Mouse (Mus musculus) limb, embryonic 11.5 days (tissue): Measurements from ENCODE around the gene Hsdl1. TPM values are rescaled to one million over a fixed set of nuclear protein-coding genes. Genes with fewer than 3 reads are reported as not detected.

Source experiments
- ATAC-seq: fragments of 200-750 bp; cut with Nextera tagmentation; 2 replicates; pipeline ENCODE4 v1.8.0; 2017; ENCODE audit warnings: low read depth; ENCODE audit not compliant: insufficient number of reproducible peaks, low FRiP score, low TSS enrichment
- DNase-seq: peaks from one replicate; pipeline ENCODE4 v3.0.0-alpha.2; 2015; ENCODE audit warnings: low spot score
- H3K27ac ChIP-seq: fragments of 300-500 bp; sonication (generic); replicated peaks from 2 replicates; pipeline ENCODE4 v1.5.1; 2014; ENCODE audit warnings: low read depth, mild to moderate bottlenecking, low read length
- H3K27me3 ChIP-seq: fragments of 300-500 bp; sonication (generic); 2 replicates; pipeline ENCODE4 v1.6.1; 2014; ENCODE audit warnings: mild to moderate bottlenecking, low read length, mixed read lengths; ENCODE audit not compliant: control insufficient read depth, insufficient read depth
- H3K36me3 ChIP-seq: fragments of 300-500 bp; sonication (generic); 2 replicates; pipeline ENCODE4 v1.6.1; 2014; ENCODE audit warnings: mild to moderate bottlenecking, low read length, moderate library complexity, mixed read lengths; ENCODE audit not compliant: control insufficient read depth, insufficient read depth
- H3K4me1 ChIP-seq: fragments of 300-500 bp; sonication (generic); 2 replicates; pipeline ENCODE4 v1.6.1; 2014; ENCODE audit warnings: low read length, mixed read lengths; ENCODE audit not compliant: control insufficient read depth, insufficient read depth
- H3K4me2 ChIP-seq: fragments of 300-500 bp; sonication (generic); 2 replicates; pipeline ENCODE4 v1.6.1; 2014; ENCODE audit warnings: low read depth, mild to moderate bottlenecking, moderate library complexity; ENCODE audit not compliant: severe bottlenecking
- H3K4me3 ChIP-seq: fragments of 300-500 bp; sonication (generic); 2 replicates; pipeline ENCODE4 v1.5.1; 2014; ENCODE audit warnings: low read depth, low read length
- H3K9ac ChIP-seq: fragments of 300-500 bp; sonication (generic); 2 replicates; pipeline ENCODE4 v1.6.1; 2014; ENCODE audit warnings: mild to moderate bottlenecking, low read length
- H3K9me3 ChIP-seq: fragments of 300-500 bp; sonication (generic); 2 replicates; pipeline ENCODE4 v1.6.1; 2016; ENCODE audit warnings: low read length; ENCODE audit not compliant: control insufficient read depth
- WGBS: fragments of 180-500 bp; shearing (Covaris S2); extraction: QIAGEN DNeasy Blood & Tissue Kit; methylation state at CpG from one replicate; pipeline ENCODE4 v1.1.7; 2014; 5-methylcytosine and 5-hydroxymethylcytosine counted together
- polyA plus RNA-seq: library from polyadenylated mRNA; unstranded; fragments of >200 nt; fragmentation: Nextera tagmentation; extraction: Ambion mirVana; gene quantifications from 2 replicates; pipeline ENCODE4 v1.2.1, GENCODE M21; 2014

Hsdl1 gene
- polyA plus RNA-seq, 1 experiment from 2014 or later, result 33.9 TPM

DNA sequence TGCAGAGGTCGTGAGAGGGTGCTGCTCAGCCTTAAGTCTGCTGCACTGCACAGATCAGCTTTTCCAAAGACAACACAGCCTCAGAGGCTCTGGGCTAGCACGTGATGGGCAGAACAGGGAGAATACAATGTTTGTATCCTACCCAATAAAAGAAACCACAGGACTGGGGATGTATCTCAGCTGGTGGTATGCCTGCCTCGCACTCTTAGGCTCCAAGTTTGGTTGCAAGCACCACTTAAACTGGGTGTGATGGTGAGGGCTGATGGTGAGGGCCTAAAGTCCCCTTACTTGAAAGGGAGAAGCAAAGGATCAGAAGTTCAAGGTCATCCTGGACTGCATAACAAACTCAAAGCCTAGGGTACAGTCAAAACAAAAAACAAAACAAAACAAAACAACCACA lies 30.4 kb downstream of the Hsdl1 start:
- Histone ChIP-seq H3K27ac (no peak overlapping the region), H3K9ac (no peak overlapping the region), H3K36me3 (peaks cover 37% of the 10 kb centered on the region), H3K4me3 (no peak overlapping the region), H3K4me2 (no peak overlapping the region), H3K27me3 (no peaks in the 10 kb centered on the region), H3K9me3 (no peaks in the 10 kb centered on the region), H3K4me1 (no peaks in the 10 kb centered on the region)
- ATAC-seq, result no peak
- no peak for DNase-seq
- 94% methylated on average over 3 of the region's 3 CpGs for WGBS

DNA sequence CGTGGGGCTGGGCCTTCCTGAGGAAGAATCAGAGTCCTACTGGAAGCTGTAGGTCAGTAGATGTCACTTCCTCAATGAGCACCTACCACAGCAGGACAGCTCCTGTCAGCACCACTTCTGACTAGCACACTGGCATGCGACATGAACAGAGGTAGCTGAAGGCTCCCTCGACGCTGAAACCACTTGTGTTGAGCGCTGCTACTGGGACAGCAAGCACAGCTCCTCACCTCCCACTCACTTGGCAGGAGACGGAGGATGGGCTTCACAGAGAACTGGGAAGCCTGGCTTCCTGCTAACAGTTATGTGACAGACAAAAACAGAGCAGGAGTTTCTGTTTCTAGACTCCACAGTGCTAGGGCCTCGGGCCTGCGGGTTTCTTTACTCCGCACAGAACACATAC lies 43.0 kb downstream of the Hsdl1 start:
- Histone ChIP-seq H3K27me3 (no peaks in the 10 kb centered on the region), H3K4me2 (no peak overlapping the region), H3K4me1 (no peaks in the 10 kb centered on the region), H3K27ac (no peak overlapping the region), H3K9me3 (no peaks in the 10 kb centered on the region), H3K4me3 (no peak overlapping the region), H3K36me3 (peaks cover 34% of the 10 kb centered on the region), H3K9ac (no peak overlapping the region)
- 87% methylated on average over 9 of the region's 9 CpGs for WGBS
- ATAC-seq, result no peak
- no peak for DNase-seq

DNA sequence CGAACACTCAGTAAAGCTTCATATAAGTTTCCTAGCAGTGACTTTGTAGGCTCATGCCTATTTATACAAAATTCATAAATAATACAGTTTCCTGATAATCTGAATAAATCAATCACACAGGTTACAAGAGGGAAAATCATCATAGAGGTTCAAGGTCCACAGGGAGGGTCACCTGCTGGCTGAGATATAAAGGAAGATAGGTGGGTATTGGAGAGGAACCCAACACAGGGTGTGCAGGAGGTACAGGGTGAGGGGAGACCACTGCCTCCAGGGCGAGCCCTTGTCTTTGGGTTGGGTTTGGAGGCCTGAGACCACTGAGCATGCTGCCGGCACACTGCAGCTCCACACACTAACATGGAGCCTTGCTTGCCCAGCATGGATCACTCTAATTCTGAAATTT lies 43.6 kb downstream of the Hsdl1 start:
- Histone ChIP-seq H3K36me3 (peaks cover 34% of the 10 kb centered on the region), H3K27ac (no peak overlapping the region), H3K27me3 (no peaks in the 10 kb centered on the region), H3K4me3 (no peak overlapping the region), H3K9me3 (no peaks in the 10 kb centered on the region), H3K4me2 (no peak overlapping the region), H3K4me1 (no peaks in the 10 kb centered on the region), H3K9ac (no peak overlapping the region)
- ATAC-seq (no peak), DNase-seq (no peak)
- WGBS, result 91% methylated on average over 3 of the region's 3 CpGs

DNA sequence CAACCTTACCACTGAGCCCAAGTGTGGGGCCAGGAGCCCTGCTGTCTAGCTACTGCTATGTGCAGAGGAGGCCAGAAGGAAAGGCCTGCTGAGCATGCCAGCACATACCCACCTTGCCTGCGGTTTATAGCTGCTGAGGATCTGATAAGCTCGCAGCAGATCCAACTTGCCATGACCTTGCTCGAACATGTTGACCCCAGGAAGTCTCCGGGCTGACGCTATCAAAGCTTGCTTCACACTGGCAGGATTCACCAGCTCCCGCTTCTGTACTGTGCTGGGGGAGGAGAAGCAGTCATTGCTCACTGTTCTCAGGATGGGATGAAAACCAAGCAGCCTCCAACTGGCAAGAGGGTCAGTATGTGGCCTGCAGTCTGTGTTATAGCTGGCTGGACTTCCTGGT lies 44.0 kb downstream of the Hsdl1 start:
- DNase-seq, result no peak
- 91% methylated on average over 6 of the region's 6 CpGs for WGBS
- Histone ChIP-seq H3K27ac (no peak overlapping the region), H3K4me1 (no peaks in the 10 kb centered on the region), H3K27me3 (no peaks in the 10 kb centered on the region), H3K9ac (no peak overlapping the region), H3K4me2 (no peak overlapping the region), H3K36me3 (peaks cover 34% of the 10 kb centered on the region), H3K4me3 (no peak overlapping the region), H3K9me3 (no peaks in the 10 kb centered on the region)
- no peak for ATAC-seq

DNA sequence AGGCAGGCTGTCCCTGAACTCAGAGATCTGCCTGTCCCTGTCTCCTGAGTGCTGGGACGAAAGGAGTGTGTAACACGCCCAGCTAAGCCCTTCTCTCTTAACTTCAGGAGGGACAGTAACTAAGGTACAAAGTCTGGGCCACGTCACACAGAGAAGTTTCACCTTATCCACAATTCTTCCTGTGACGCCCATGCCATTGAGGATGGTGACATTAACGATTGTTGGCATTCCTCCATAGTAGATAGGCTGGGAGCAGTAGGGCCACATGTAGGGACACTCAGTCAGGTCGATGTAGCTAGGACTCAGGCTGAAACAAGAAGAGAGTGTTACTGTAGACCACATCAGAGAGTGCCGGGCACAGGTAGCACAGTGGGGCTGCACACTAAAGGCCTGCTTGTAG lies 46.2 kb downstream of the Hsdl1 start:
- DNase-seq (no peak), ATAC-seq (no peak)
- H3K9ac ChIP-seq, result no peak overlapping the region
- H3K4me1 ChIP-seq, result no peaks in the 10 kb centered on the region
- no peak overlapping the region for H3K4me2 ChIP-seq
- no peaks in the 10 kb centered on the region for H3K9me3 ChIP-seq
- no peak overlapping the region for H3K27ac ChIP-seq
- no peaks in the 10 kb centered on the region for H3K27me3 ChIP-seq
- 92% methylated on average over 7 of the region's 7 CpGs for WGBS
- no peak overlapping the region for H3K4me3 ChIP-seq
- peaks cover 39% of the 10 kb centered on the region for H3K36me3 ChIP-seq

DNA sequence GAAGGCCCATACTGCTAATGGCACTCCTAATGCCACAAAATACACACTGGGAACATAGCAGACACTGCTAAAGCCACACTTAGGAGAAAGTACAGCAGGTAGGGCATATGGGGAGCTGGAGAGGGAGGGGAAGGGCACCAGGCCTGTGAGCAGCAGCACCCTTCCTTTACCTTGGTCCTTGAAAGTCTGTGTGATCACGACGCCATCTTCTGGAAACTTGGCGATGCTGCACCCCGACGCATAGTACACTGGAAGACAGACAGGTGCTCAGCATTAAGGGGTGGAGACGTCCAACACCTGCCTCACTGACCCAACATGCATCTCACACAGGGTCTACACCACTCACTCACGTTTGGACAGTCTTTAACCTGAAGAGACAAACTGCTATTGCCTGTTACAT lies 54.9 kb downstream of the Hsdl1 start:
- Histone ChIP-seq H3K27me3 (no peaks in the 10 kb centered on the region), H3K9ac (no peak overlapping the region), H3K4me2 (no peak overlapping the region), H3K36me3 (peaks cover 50% of the 10 kb centered on the region), H3K9me3 (no peaks in the 10 kb centered on the region), H3K4me3 (no peak overlapping the region), H3K4me1 (no peaks in the 10 kb centered on the region), H3K27ac (no peak overlapping the region)
- no peak for DNase-seq
- no peak for ATAC-seq
- 67% methylated on average over 7 of the region's 7 CpGs for WGBS

DNA sequence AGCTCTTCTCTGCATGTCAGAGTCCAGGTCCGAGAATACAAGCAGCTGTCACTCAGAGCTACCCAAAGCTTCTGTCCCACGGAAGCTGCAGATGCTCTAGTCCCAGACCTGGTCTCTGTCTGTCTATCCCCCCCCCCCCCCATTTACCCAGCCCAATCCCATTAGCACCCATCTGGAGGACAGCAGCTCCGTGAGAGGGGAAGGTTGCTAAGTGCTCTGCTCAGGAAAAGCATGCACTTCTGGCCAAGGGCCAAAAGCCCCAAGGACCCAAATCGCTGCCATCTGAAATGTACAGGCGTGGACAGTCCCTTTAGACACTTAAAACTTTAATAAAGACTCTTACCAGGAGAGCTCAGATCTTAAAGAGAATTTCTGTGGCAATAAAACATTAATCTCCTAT lies 58.3 kb downstream of the Hsdl1 start:
- Histone ChIP-seq H3K27me3 (no peaks in the 10 kb centered on the region), H3K9me3 (no peaks in the 10 kb centered on the region), H3K9ac (no peak overlapping the region), H3K4me1 (no peaks in the 10 kb centered on the region), H3K36me3 (peaks cover 41% of the 10 kb centered on the region), H3K27ac (no peak overlapping the region), H3K4me3 (no peak overlapping the region), H3K4me2 (no peak overlapping the region)
- WGBS, result 72% methylated on average over 5 of the region's 5 CpGs
- DNase-seq, result no peak
- no peak for ATAC-seq

DNA sequence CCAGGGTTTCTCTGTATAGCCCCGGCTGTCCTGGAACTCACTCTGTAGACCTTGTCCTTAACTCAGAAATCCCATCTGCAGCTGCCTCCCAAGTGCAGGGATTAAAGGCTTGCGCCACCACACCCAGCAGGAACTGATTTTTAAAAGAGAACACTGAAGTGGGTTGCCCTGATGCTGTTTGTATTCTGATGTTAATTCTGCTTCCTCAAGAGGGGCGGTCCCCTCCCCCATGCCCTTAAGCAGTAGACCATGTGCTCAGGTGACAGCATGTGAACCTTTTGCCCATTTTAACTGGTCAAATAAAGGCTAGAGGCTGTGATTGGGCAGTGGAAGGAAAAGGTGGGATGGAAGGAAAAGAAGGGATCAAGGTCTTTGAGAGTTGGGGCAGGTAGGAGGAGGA lies 59.2 kb downstream of the Hsdl1 start:
- no peak for ATAC-seq
- H3K9me3 ChIP-seq, result no peaks in the 10 kb centered on the region
- no peak for DNase-seq
- H3K4me1 ChIP-seq, result no peaks in the 10 kb centered on the region
- no peak overlapping the region for H3K9ac ChIP-seq
- H3K36me3 ChIP-seq, result peaks cover 39% of the 10 kb centered on the region
- no peak overlapping the region for H3K27ac ChIP-seq
- 73% methylated on average over 3 of the region's 3 CpGs for WGBS
- no peak overlapping the region for H3K4me3 ChIP-seq
- H3K4me2 ChIP-seq, result no peak overlapping the region
- H3K27me3 ChIP-seq, result no peaks in the 10 kb centered on the region

DNA sequence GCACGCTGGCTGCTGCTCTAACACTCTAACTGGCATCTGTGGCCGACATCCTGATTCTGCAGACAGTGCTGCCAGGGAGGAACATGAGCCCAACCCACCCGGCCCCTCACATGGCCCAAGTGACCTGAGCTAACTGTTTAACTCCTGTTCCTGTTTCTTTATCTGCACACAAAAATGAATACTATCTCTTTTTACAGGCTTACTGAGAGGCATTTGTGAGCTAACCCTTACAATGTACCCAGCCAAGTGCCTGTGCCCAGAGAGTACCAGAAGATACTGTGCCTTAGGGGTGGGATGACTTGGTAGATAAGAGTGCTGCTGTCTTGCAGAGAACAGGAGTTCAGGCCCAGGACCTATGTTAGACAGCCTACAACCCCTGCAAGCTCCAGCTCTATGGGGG lies 60.0 kb downstream of the Hsdl1 start:
- Histone ChIP-seq H3K27ac (no peak overlapping the region), H3K9ac (no peak overlapping the region), H3K4me3 (no peak overlapping the region), H3K4me2 (no peak overlapping the region), H3K9me3 (no peaks in the 10 kb centered on the region), H3K27me3 (no peaks in the 10 kb centered on the region), H3K4me1 (no peaks in the 10 kb centered on the region), H3K36me3 (peaks cover 35% of the 10 kb centered on the region)
- ATAC-seq (no peak), DNase-seq (no peak)
- WGBS, result 88% methylated on average over 3 of the region's 3 CpGs
